Comparison of ENCODE assay signal across 8 mouse cellular contexts in genomic region chrX:7680864-7681263, GRCm38 (mm10). TPM values are rescaled to one million over a fixed set of nuclear protein-coding genes. Genes with fewer than 3 reads are reported as not detected.
DNase-seq lines count a peak whose midpoint lies in the region; ATAC-seq and TF ChIP-seq lines count a peak whose summit lies in the region.

Magix (minus strand) TSS chrX:7681251.

- ATAC-seq in heart, postnatal 0 days (ENCODE audit: insufficient read depth, low read depth): no peak
- no peak for ATAC-seq in neural tube, embryonic 13.5 days (ENCODE audit: low read depth)

- H3K36me3 ChIP-seq in ES-Bruce4 (ENCODE audit: control insufficient read depth, insufficient read depth, low read length, poor library complexity, severe bottlenecking): no peaks in the 10 kb centered on the region
- H3K36me3 ChIP-seq in heart, postnatal 0 days (replicated peaks; ENCODE audit: control insufficient read depth, insufficient read depth, low read length): no peaks in the 10 kb centered on the region
- H3K36me3 ChIP-seq in neural tube, embryonic 13.5 days: no peaks in the 10 kb centered on the region

- H3K27me3 ChIP-seq in ES-Bruce4 (ENCODE audit: control insufficient read depth, insufficient read depth, low read length, poor library complexity, severe bottlenecking): no peaks in the 10 kb centered on the region
- H3K27me3 ChIP-seq in heart, postnatal 0 days (ENCODE audit: control insufficient read depth, insufficient read depth, low read length): no peaks in the 10 kb centered on the region
- no peaks in the 10 kb centered on the region for H3K27me3 ChIP-seq in neural tube, embryonic 13.5 days

- H3K27ac ChIP-seq in ES-Bruce4 (ENCODE audit: insufficient read depth, low read length): no peak within 1 kb of the TSS
- 0 out of 2 replicates have a peak within 1 kb of the TSS, but pooled peaks have one; percentile 26 for H3K27ac ChIP-seq in heart, postnatal 0 days (ENCODE audit: low read depth)
- H3K27ac ChIP-seq in neural tube, embryonic 13.5 days (replicated peaks): no peak within 1 kb of the TSS

- WGBS in heart, postnatal 0 days: 43% methylated on average over 14 of the region's 14 CpGs
- WGBS in neural tube, embryonic 13.5 days: 68% methylated on average over 14 of the region's 14 CpGs

- no peaks in the 10 kb centered on the region for H3K9me3 ChIP-seq in ES-Bruce4 (replicated peaks; ENCODE audit: control insufficient read depth, insufficient read depth, low read length, poor library complexity, severe bottlenecking)
- H3K9me3 ChIP-seq in heart, postnatal 0 days (replicated peaks; ENCODE audit: control insufficient read depth, low read length): no peaks in the 10 kb centered on the region
- no peaks in the 10 kb centered on the region for H3K9me3 ChIP-seq in neural tube, embryonic 13.5 days

- H3K4me2 ChIP-seq in heart, postnatal 0 days (ENCODE audit: low read depth, low read length): peak within 1 kb of the TSS; percentile 62
- H3K4me2 ChIP-seq in neural tube, embryonic 13.5 days: peak within 1 kb of the TSS; percentile 50

- TF ChIP-seq CTCF in ES-Bruce4 (IDR thresholded peaks at IDR 0.05; ENCODE audit: low read depth, low read length): no peak
- TF ChIP-seq CTCF in heart, postnatal 0 days (IDR thresholded peaks at IDR 0.05; ENCODE audit: low read depth): no peak

- no peak for TF ChIP-seq EP300 in ES-Bruce4 (IDR thresholded peaks at IDR 0.05; ENCODE audit: insufficient read depth, low read depth, low read length)
- no peak for TF ChIP-seq EP300 in heart, postnatal 0 days (IDR thresholded peaks at IDR 0.05; ENCODE audit: low read depth)

- peak within 1 kb of the TSS; percentile 33 for H3K4me3 ChIP-seq in ES-Bruce4 (ENCODE audit: low read depth, low read length)
- peak within 1 kb of the TSS; percentile 40 for H3K4me3 ChIP-seq in heart, postnatal 0 days (ENCODE audit: low read depth, low read length)
- H3K4me3 ChIP-seq in neural tube, embryonic 13.5 days: peak within 1 kb of the TSS; percentile 25; the same call in 1 of the 2 replicates

- peak within 1 kb of the TSS; percentile 29; the same call in 1 of the 2 replicates for H3K9ac ChIP-seq in ES-Bruce4 (ENCODE audit: low read depth, poor library complexity, severe bottlenecking)
- no peak within 1 kb of the TSS for H3K9ac ChIP-seq in heart, postnatal 0 days (replicated peaks; ENCODE audit: low read depth, low read length)
- H3K9ac ChIP-seq in neural tube, embryonic 13.5 days: no peak within 1 kb of the TSS

- peak; percentile 43 to 60 for DNase-seq in cerebellum, postnatal 36 days
- no peak for DNase-seq in heart, postnatal 0 days (ENCODE audit: low spot score)
- peak; percentile 68 to 87 for DNase-seq in kidney, postnatal 25 days
- DNase-seq in urinary bladder, postnatal 25 days (ENCODE audit: low spot score): no peak
- no peak for DNase-seq in adrenal gland, adult 8-10 months
- DNase-seq in thymus, postnatal 0 days (ENCODE audit: low spot score): no peak

- TF ChIP-seq POLR2A in ES-Bruce4 (IDR thresholded peaks at IDR 0.05; ENCODE audit: insufficient read depth, low read length): no peak

- H3K4me1 ChIP-seq in ES-Bruce4 (ENCODE audit: control insufficient read depth, insufficient read depth, low read length): no peaks in the 10 kb centered on the region
- no peaks in the 10 kb centered on the region for H3K4me1 ChIP-seq in heart, postnatal 0 days (ENCODE audit: control insufficient read depth, insufficient read depth)
- H3K4me1 ChIP-seq in neural tube, embryonic 13.5 days (replicated peaks): no peaks in the 10 kb centered on the region

RNA-seq across cellular contexts. Expression of gene Magix, which starts in this region (rescaled TPM):
- not detected in 2 replicates for polyA plus RNA-seq in ES-Bruce4 (2011; ENCODE audit: insufficient read depth, insufficient read length, low read depth, missing spikeins)
- total RNA-seq in heart, postnatal 0 days (2014; rRNA removed; ENCODE audit: low replicate concordance): 1.1 and 2.0 TPM in 2 replicates
- polyA plus RNA-seq in heart, postnatal 0 days (2015; fragmentation: Nextera tagmentation; extraction: Ambion mirVana): 1.5 and 1.8 TPM in 2 replicates
- 0.18 TPM in 1 of 2 replicates, not detected in the other for polyA plus RNA-seq in neural tube, embryonic 13.5 days (2015; fragmentation: Nextera tagmentation; extraction: Ambion mirVana)
- total RNA-seq in adrenal gland, adult 8-10 months (2022): under 1 TPM; 0.31 to 0.67 (median 0.45) TPM
- 0.49 and 0.55 TPM in 2 replicates for polyA plus RNA-seq in thymus, postnatal 0 days (2015; fragmentation: Nextera tagmentation; extraction: Ambion mirVana)

Comparison
In these comparisons a context has a peak if more than half of its experiments do, and no peak if none do; other contexts are left out.
1. DNase-seq: peak in cerebellum, postnatal 36 days (2 of 2) and kidney, postnatal 25 days (2 of 2); none in heart, postnatal 0 days (single experiment), urinary bladder, postnatal 25 days (single experiment), adrenal gland, adult 8-10 months (single experiment) and thymus, postnatal 0 days (single experiment).
2. Peak in every context shown above with its lines, with median percentiles within 50 percentile points of each other: H3K4me3 ChIP-seq.